Mouse (Mus musculus): ENCODE results near the gene Ubxn10.

- TF ChIP-seq CTCF (IDR thresholded peaks at IDR 0.05; ENCODE audit: low read depth, low read length) (no peak), POLR2A (IDR thresholded peaks at IDR 0.05; ENCODE audit: extremely low read depth, insufficient read depth, low read length) (no peak)
These were observed 11.9 kb downstream of the Ubxn10 start for GRCm38 (mm10) chr4:138725127-138725461.

All from liver, adult 2 months (tissue).